Mouse (Mus musculus) urinary bladder, adult 18-20 months (tissue): ENCODE results near the gene Hectd4.
"Not testable (repeated sequence)": the region's sequence is repeated elsewhere in the genome, so short reads cannot be mapped to it uniquely, and the experiment has no call there.

Source experiments
- DNase-seq, 2 experiments: peaks; one replicate each; pipeline ENCODE4 v3.0.0; 2022; ENCODE audit warnings: low spot score in 2 of 2, mixed read lengths in 2 of 2

Gene Hectd4

DNA sequence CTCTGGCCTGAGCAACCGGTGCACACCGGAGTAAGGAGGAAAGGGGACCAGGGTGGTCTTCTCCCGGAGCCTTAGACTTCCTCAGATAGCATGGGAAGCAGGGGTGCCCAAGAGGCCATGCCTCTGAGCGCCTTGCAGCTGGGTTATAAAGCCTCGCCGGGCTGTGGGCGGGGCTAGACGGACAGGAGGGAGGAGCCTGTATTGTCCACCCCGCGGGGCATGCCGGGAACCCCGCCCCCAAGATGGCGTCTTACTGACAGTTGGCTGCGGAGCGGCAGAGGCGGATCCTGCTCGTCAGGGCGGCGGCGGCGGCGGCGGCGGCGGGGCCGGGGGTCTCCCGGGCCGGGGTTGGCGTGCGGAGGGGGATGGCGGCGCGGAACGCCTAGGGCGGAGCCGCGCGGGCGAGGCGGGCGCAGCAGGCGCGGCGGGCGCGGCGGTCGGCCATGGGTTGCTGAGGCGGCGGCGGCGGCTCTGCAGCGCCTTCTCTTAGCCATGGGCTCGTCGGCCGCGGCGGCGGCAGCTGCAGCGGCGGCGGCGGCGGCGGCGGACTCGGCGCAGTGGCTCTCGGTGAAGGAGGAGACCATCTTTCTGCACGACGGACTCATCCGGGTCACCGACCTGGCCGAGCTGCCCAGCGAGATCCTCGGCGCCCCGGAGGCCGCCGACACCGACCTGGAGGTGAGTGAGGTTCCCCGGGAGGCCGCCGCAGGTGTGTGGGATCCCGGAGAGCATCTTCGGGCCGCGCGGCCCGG is at the start of gene Hectd4:
Gene Hectd4 (plus strand): TSS at position 240 of the 752 bp plus-strand sequence.
- peak; percentile 93 to 99 for DNase-seq

DNA sequence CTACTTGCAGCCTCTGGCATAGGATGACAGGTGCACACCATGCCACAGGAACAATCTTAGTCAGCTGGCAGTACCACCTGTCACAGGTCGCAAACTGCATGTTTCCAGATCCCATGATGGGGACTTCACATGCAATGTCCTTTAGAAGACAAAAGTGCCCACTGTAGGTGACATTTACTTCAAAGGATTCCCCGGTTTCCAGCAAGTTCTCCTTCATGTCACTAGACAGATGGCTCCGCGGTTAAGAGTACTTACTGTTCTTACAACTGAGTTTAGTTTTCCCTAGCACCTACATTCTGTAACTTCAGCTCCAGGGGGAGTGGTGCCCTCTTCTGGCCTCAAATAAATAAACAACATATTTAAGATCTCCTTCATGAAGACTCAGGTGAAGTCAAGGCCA is 47.2 kb upstream of the Hectd4 start:
- no peak for DNase-seq

DNA sequence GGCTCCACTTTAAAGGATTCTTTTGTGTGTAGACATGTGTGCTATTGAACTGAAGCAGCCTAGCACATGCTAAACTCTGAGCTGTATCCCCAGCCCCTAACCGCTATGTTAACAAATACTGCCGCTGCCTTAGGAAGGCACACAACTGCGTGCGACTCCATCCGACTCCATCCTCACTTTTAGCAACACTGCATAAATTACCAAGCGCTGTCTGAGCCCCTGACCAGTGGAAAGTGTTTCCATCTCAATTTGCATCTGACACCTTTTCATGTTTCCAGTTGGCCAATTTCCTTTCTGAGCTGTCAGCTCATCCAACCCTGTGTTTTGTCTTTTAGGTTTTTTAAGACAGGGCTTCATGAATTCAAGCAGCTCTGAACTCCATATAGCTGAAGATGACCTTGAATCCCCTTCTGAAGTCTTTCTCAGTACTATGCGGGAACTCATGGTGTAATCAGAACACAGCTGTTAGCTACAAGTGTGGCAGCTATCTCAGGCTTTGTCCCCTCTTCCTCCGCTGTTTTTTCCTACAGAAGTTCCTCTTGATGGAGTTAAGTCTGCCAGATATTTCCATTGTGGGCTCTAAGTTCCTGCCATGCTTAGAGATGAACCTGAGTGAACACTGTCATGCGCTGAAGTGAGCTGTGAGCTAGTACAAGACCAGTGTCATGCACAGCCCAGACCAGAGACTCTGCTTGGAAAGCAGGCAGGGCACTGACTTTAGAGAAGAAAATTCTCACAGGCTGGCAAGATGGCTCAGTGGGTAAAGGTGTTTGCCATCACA is 40.8 kb upstream of the Hectd4 start:
- no peak for DNase-seq

DNA sequence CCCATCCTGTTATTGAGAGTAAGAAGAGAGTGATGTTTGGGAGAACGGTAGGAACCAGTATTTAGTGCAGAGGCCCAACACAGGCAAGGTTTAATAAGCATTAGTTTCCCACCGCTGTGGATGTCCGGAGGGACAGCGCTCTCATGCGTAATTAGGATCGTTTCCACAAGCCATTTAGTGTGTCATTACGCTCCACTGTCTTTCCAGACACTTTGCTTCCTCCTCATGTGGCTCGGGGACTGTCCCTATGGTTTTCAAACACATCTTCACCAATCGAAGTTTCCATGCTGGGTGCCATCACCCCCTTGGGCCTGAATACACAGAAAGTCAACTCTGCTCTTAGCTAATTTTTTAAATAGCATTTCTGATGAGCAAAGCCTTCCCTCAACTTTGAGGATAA is 36.8 kb upstream of the Hectd4 start:
- no peak for DNase-seq

DNA sequence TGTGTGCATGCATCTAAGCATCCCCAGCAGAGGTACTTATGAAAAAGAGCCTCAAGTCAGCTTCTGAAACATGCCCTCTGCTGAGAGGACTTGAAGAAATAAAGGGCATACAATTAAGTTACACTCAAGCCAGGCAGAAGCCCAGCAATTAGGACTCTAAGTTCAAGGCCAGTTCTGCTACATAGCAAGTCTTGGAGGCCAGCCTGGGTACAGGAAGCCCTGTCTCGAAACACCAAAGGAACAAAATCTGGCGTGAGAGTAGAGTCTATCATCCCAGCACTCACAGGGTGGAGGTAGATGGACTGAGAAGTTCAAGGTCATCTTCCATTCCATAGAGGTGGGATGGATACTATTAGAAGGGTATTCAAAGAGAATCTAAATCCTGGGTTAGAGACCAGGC is 35.6 kb upstream of the Hectd4 start:
- DNase-seq: no peak

DNA sequence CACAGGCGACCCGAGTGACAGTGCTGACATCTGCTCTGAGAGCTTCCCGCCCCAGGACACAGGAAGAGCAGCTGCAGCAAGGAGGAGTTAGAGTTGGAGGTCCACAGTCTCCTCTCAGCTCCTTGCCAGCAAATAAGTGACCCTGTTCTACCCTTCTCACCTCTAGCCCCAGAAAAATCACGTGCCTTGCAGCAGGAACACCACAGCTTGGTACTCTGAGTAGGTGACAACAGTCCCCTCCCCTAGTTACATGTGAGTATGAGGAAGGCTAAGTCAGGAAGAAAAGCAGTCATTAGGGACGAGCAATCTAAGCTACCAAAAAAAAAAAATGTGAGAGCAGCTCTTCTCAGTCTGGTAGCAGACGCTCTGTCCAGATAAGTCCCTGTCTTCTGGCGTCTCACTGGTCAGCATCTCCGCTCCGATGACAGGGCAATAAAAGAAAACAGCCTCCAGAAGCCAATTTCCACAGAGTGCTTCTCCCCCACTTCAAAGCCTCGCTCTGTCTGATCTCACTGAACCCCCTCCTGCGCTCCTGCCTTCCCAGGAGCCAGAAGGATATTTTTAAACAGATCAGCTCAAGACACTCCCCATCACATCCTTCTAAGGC is 35.0 kb upstream of the Hectd4 start:
- DNase-seq: no peak

DNA sequence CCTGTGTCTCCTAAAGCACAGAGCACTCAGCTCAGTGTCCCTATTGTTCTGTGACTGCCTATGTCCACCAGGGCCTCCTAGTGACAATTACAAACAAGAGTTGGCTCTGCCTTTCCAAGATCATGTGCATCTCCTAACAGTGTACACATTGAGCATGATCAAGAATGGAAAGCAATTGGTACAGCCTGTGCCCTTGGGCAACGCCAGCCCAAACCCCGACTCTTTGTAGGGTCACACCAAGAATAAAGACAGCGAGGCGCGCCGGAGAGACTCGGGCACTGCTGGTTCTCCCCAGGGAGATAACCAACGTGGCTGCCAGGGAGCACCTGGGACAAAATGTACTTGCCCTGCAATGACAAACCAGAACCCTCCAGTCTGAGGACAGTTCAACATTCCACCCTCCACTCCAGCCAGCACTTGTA is 32.4 kb upstream of the Hectd4 start:
- no peak for DNase-seq

DNA sequence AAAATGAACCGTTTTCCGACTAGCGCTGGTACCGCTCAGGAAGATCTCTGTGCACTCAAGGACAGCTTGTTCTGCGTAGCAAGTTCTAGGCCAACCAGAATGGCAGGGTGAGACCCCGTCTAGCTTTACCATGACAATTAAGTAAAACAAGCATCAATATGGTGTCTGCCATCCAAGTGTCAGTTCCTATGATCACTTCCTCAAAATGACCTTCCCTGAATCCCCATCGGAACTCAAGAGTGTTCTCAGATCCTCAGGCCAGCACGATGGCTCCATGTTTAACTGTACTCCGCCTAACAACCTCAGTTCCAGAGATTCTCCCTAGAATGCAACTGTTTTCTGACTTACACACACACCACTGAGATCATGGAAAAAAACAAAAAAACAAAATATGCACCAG is 31.8 kb upstream of the Hectd4 start:
- no peak for DNase-seq

DNA sequence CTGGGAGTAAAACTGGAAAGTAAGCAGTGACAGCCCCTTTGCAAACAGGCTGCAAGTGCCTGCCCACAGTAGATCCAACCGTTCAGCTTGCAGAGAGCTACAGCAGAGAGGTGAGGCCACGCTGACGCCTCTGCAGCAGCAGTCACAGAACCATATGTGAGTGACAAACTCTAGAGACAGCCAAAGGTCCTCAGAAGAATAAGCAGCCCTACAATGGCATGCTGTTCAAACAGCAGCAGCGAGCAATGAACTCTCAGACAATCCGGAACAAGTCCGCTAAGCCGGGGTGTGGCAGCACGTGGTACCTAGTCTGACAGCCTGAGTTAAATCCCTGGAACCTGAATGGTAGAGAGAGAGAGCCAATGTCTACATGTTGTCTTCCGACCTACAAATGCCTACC is 30.8 kb upstream of the Hectd4 start:
- no peak for DNase-seq

DNA sequence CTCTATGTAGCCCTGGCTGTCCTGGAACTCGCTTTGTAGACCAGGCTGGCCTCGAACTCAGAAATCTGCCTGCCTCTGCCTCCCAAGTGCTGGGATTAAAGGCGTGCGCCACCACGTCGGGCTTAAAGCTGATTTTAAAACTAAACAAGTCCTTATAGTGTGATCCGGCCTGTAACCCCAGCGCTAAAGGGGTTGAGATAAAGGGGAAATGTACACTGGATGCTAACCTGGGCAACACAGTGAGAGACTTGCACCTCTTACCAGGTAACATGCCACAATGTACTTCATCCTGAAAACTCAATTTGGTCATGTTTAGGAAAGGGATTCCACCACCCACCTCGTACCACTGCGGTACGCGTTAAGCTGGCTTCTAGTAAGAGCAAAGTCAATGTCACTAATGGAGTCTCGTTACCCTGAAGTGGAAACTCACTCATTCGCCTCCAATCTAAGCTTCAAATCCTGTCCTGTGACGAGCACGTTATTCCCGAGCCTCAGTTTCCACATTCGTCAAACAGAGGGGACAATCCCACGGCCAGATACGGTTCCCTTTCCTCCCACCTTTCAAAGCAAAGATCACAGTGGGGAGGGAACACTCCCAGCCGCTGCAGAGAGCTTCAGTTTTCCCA is 29.7 kb upstream of the Hectd4 start:
- DNase-seq: no peak

DNA sequence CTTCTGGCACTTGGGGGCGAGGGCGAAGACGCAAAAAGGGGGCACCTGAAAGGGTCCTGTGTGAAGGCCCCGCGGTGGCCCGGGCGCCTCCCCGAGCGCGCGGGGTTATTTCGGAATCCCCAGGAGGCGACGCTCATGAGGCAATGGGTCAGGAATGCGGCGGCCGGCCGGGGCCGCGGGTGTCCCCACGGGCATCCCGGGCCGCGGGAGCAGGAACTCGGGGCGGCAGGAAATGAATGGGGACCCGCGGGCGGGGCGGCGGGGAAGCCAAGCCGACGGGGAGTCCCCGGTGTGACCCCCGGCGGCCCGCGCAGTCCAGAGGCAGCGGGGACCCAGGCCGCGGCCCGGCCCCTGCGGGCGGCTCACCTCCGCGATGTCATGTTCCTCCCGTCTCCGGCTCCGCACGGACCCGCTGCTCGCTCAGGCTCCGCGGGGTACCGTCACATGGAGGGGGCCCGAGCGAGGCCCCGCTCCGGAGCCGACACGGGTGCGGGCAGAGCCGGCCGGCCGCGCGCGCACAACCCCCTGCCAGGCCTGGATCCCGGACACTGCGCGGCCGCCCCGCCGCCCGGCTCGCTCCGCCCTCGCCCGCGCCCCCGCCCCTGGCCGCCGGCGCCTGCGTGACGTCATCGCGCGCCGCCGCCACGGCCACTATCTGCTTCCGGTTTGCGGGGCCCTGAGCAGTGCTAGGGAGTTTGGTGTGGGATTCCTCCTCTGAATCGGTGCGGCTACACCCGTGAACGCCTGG is 29.0 kb upstream of the Hectd4 start, which contains the start of gene Ptpn11:
Gene Ptpn11 (minus strand): TSS at position 562 of the 748 bp plus-strand sequence.
- DNase-seq: peak; percentile 73 to 75

DNA sequence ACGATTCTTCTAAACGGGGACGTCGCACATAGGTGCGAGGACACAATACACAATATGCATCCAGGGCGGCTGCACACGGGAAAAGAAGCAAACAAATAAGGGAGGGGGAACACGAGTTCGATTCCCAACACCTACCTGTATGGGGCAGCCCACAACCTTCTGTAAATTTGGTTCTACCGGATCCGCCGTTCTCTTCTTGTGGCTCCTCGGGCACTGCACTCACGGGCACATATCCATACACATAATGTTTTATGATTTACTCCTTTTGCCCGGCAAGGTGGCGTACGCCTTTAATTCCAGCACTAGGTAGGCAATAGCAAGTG is 28.5 kb upstream of the Hectd4 start:
- DNase-seq: no peak

DNA sequence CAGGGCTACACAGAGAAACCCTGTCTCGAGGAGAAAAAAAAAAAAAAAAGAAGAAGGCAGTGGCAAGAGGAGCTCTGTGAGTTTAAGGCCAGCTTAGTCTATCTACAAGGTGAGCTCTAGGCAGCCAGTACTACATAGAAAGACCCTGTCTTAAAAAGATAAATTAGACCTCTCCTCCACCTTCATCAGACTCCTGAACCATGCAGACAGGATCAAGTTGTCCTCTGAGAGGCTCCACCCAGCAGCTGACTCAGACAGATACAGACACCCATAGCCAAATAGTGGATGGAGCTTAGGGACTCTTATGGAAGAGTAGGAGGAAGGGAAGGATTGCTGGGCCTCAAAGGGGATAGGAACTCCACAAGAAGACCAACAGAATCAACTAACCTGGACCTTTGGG is 25.8 kb upstream of the Hectd4 start:
- no peak for DNase-seq

DNA sequence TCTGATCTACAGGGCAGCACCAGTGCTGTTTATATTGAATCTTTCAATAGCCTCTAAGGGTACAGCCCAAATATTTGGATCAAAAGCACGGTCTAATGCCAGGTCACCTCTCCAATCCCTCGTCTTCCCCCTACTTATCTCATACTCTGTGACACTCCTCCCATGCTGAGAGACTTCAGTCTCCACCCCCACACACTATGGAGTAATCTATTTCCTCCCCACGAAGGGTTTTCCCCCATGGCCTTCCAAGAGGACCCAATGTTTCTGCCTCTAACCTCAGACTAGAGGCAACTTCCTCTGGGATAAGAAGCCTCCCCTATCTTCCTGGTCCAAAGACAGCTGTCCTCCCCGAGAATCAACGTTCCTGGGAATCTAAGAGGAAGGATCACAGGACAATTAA is 23.3 kb upstream of the Hectd4 start:
- DNase-seq: no peak

DNA sequence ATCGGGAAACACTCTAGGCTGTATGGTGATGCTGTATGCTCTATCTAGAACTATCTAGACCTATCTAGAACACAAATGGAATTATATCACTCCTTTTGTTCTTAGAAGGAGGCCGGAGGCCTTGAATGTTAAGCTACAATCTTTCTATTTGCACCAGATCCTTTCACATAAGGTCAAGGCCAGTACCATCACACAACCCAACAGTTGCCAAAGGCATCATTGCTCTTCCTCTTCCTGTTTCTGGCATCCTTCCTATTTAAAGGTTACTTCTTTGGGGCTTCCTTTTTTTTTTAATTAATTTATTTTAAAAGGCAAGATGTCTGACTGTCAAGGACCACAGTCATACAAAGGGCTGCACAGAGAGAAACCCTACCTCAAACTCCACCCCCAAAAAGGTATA is 22.7 kb upstream of the Hectd4 start:
- no peak for DNase-seq

DNA sequence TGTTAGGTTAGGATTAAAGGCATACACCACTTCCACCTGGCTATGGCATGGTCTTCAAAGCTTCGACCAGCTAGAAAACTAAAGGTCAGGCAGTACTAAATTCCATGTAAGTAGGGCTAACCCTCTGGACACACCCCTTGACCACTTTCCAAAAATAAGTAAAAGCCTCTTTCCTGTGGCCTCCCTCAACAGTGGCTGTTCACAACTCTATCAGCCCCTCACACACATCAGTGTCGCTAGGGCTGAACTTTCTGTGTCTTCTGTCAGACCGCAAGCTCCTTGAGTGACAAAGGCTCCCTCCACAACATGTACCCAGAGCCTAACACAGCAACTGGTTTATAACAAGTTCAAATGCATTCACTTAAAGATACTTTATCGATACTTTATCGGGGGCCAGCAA is 21.6 kb upstream of the Hectd4 start:
- no peak for DNase-seq

DNA sequence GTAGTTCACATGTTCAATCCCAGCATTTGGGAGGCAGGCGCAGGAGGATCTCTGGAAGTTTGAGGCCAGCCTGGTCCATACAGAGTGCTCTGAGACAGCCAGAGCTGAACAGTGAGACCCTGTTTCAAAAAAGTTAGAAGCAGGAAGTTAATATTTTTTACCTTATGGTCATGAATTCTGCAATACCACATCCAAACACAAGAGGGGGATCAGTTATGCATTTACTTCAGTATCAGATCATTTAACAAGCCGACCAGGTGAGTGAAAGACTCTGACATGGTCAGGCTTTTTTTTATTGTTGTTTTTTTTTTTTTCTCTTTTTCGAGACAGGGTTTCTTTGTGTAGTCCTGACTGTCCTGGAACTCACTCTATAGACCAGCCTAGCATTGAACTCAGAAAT is 18.3 kb upstream of the Hectd4 start:
- no peak for DNase-seq

DNA sequence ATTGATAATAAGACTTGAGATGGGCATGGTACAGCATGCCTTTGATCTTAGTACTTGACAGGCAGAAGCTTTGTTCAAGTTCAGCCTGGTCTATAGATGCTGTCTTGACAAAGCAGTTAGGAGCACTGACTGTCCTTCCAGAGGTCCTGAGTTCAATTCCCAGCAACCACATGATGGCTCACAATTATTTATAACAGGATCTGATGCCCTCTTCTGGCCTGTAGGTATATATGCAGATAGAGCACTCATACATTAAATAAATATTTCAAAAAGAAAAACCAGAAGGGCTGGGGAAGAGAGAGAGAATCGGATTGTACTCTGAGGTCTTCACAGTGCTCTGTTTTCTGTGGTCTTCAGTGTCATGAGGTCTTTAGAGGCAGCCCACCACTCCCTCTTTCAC is 17.6 kb upstream of the Hectd4 start:
- no peak for DNase-seq

DNA sequence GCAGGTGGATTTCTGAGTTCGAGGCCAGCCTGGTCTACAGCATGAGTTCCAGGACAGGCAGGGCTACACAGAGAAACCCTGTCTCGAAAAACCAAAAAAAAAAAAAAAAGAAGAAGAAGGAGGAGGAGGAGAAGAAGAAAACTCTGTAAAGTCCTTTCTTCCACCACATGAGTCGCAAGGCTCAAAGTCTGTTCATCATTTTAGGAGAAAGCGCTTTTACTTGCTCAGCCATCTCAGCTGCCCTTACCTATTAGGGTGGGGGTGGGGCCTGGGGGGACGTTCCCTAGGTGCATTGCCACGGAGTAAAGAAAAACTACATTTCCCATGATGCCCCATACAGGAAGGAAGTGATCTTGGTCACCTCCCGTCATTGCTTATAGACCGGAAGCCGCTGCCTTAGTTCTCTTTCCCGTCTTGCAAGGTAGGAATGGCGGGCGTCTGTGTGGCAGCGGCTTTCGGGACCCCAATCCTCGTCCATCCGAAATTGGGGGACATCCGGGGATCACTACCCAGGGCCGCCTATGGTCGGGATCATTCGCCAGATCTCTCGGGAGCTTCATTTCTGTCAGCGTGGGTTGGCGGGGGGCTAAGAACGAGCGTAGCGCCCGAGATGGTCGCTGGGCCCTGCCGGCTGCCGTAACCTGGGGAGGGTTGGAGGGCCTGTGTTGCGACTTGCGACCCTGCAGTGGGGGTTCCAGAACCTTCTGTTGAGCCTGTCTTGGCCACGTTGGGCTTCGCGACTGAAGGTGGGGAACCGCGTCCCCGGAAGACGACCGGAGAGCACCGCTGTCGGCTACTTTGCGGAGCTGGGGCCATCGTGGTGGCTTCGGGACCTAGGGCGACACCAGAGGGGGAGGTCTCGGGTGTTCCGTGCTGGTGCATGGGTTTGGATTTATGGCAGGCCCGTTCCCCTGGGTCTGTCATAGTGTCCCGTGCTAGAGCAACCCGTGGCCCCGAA is 15.6 kb upstream of the Hectd4 start, which contains the start of gene Rpl6:
Gene Rpl6 (plus strand): TSS at position 350 of the 958 bp plus-strand sequence.
- peak; percentile 59 to 72 for DNase-seq

DNA sequence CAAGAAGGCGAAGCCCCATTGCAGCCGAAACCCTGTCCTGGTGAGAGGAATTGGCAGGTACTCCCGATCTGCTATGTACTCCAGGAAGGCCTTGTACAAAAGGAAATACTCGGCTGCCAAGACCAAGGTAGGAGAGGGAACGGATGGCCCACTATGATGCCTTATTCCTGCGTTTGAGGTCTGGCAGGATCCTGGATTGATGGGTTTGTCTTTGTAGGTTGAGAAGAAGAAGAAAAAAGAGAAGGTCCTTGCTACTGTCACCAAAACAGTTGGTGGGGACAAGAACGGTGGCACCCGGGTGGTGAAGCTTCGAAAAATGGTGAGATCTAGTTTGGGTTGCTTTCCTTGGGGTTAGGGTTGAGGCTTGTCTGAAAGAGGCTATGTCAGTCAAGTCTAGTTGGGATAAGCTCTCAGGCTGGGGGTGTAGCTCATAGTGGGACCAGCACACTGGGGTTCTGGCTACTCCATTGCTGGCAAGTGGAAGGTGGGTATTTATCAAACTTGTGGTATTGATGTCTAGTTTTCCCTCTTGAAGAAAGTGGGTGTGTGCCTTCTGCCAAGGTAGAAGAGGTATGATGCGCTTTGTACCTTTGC is 14.4 kb upstream of the Hectd4 start:
- DNase-seq: not testable (repeated sequence)
